Mouse (Mus musculus) spleen, adult 2 months (tissue): Measurements from ENCODE around the gene Speer2.

ENCODE experiments used
- CTCF ChIP-seq: fragments of 200-500 bp; IDR thresholded peaks from 2 replicates; pipeline ENCODE4 v1.5.1; 2011; ENCODE audit warnings: mild to moderate bottlenecking, inconsistent platforms; ENCODE audit not compliant: insufficient read depth, insufficient read length, insufficient replicate concordance; ENCODE audit errors: extremely low read depth
- POLR2A ChIP-seq: fragments of 200-500 bp; IDR thresholded peaks from 2 replicates; pipeline ENCODE4 v1.6.1; 2011; ENCODE audit warnings: low read depth, low read length, inconsistent platforms

- TF ChIP-seq CTCF (no peak), POLR2A (no peak)
Measured at GRCm38 (mm10) chr16:69880712-69881111, 17.2 kb upstream of the Speer2 start.
